Mouse (Mus musculus): Measurements from ENCODE around the gene Trim38. TPM values are rescaled to one million over a fixed set of nuclear protein-coding genes. Genes with fewer than 3 reads are reported as not detected.
A peak's percentile ranks its signal among the peaks of the same experiment; 100 is the strongest.
"Not testable (repeated sequence)": the region's sequence is repeated elsewhere in the genome, so short reads cannot be mapped to it uniquely, and the experiment has no call there.

Trim38 gene
- polyA plus RNA-seq, 1 experiment from 2014 or later: not detected

DNA sequence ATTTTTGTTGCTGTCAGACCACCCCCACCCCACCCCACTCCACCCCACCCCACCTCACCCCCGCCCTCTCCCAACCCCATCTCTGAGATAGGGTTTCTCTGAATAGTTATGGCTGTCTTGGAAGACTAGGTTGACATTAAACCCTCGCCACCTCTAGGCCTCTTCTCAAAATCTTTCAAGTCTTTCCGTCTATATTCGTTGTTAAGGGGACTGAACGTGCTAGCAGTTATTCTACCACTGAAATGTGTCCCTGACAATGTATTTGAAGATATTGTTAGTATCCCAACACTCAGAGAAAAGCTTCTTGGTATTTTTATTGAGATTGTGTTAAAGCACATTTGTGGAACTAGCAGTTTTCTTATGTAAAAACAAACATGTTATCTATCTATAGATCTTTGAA, 28.8 kb upstream of the Trim38 start:
- Histone ChIP-seq H3K36me3 (ENCODE audit: inconsistent target) (no peaks in the 10 kb centered on the region), H3K4me3 (ENCODE audit: inconsistent target) (peak overlapping the region; percentile 60; the same call in 1 of the 2 replicates), H3K27ac (peak overlapping the region; percentile 90), H3K79me2 (ENCODE audit: inconsistent target) (no peaks in the 10 kb centered on the region)
- 79% methylated on average over 4 of the region's 5 CpGs for WGBS (ENCODE audit: missing documents)

DNA sequence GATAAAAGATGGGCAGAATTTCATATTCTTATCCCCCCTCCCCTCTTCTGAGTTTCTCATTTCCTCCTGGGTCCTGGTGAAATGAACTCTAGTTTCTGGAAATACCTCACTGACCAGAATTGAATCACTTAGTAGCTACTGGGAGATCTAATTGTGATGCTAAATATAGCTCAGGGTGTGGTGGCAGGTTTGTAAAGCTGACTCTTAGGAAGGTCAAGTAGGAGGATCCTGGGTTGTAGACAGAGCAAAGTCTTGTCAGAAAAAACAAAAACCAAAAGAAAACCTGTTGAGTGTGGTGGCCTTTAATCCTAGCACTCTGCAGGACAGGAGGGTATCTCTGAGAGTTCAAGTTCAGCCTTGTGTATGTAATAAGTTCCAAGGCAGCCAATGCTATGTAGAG, 27.7 kb upstream of the Trim38 start:
- Histone ChIP-seq H3K79me2 (ENCODE audit: inconsistent target) (no peaks in the 10 kb centered on the region), H3K27ac (no peak overlapping the region), H3K4me3 (ENCODE audit: inconsistent target) (no peak overlapping the region), H3K36me3 (ENCODE audit: inconsistent target) (no peaks in the 10 kb centered on the region)

DNA sequence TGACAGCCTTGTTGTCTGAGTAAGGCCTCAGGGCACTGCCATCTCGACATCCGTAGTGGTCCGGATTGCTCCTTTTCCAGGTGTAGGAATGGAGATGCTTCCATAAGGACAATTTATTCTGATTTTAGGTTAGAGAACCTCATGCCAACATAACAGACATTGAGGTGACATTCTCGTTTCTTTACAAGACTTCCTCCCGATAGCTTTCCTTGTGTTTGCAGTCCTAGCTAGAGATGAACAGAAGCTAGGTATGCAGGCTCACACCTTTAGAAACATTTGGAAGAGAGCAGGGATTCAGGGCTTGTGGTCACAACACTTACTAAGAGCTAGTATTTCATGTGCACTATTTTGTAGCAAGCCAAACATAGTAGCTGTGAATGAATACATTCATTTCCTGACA, 26.5 kb upstream of the Trim38 start:
- no peaks in the 10 kb centered on the region for H3K79me2 ChIP-seq (ENCODE audit: inconsistent target)
- H3K4me3 ChIP-seq (ENCODE audit: inconsistent target): no peak overlapping the region
- WGBS (ENCODE audit: missing documents): 94% methylated on average over 4 of the region's 5 CpGs
- H3K27ac ChIP-seq: no peak overlapping the region
- no peaks in the 10 kb centered on the region for H3K36me3 ChIP-seq (ENCODE audit: inconsistent target)

DNA sequence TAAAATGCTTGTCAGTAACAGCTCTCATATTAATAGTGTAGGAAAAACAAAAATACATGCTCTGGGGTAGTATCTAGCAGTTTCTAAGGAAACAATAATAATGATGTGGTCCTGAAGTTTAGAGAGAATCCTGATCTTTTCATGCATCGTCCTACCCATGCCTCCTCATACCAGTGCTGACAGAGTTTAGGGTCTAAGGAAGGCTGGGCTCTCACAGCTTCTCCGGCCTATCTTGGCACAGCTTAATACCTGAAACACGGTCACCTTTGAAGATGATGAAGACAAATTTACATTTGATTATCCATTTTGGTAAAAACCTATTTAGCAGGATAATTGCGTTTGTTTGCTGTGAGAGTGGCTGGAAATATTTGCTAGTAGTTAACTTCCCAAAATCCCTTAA, 25.8 kb upstream of the Trim38 start:
- peak overlapping the region; percentile 53 for H3K27ac ChIP-seq
- peak overlapping the region; percentile 25; the same call in 1 of the 2 replicates for H3K4me3 ChIP-seq (ENCODE audit: inconsistent target)
- WGBS (ENCODE audit: missing documents): 89% methylated on average over 4 of the region's 4 CpGs

DNA sequence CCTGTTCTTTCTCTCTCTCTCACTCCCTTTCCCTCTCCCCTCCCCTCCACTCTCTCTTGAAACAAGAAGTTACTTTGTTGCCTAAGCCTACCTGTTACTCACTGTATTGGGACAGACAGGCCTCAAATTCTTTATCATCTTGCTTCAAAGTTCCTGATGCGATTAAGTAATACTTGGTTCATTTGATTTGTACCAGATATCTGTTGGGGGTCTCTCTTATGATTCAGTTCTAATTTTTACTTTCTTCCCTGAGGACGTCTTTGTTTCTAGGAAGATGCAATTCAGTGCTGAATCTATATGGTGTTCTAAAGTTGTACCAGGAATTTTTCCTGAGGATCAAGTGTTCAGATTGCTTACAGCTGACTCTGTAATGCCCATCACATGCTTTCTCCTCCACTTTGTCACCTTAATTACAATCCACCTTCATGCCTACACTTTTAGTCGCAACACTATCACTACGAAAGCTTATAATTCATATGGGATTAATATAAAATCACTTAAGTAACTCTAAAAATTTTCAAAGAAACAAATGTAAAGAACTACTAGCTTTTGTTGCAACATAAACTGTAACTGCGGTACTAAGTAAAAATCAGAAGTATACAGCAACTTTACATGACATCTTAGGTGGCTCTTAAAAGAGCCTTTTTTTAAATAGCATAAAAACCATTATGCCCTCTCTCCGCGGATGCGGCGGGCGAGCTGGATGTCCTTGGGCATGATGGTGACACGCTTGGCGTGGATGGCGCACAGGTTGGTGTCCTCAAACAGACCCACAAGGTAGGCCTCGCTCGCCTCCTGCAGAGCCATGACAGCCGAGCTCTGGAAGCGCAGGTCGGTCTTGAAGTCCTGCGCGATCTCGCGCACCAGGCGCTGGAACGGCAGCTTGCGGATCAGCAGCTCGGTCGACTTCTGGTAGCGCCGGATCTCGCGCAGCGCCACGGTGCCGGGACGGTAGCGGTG, 25.0 kb upstream of the Trim38 start:
- Histone ChIP-seq H3K36me3 (ENCODE audit: inconsistent target) (no peaks in the 10 kb centered on the region), H3K4me3 (ENCODE audit: inconsistent target) (peak overlapping the region; percentile 25), H3K27ac (peak overlapping the region; percentile 53), H3K79me2 (ENCODE audit: inconsistent target) (no peaks in the 10 kb centered on the region)
- WGBS (ENCODE audit: missing documents): 13% methylated on average over 10 of the region's 36 CpGs

More for the DNA sequence above, 25.8 kb upstream of the Trim38 start:
- Histone ChIP-seq H3K79me2 (ENCODE audit: inconsistent target) (no peaks in the 10 kb centered on the region), H3K36me3 (ENCODE audit: inconsistent target) (no peaks in the 10 kb centered on the region)

DNA sequence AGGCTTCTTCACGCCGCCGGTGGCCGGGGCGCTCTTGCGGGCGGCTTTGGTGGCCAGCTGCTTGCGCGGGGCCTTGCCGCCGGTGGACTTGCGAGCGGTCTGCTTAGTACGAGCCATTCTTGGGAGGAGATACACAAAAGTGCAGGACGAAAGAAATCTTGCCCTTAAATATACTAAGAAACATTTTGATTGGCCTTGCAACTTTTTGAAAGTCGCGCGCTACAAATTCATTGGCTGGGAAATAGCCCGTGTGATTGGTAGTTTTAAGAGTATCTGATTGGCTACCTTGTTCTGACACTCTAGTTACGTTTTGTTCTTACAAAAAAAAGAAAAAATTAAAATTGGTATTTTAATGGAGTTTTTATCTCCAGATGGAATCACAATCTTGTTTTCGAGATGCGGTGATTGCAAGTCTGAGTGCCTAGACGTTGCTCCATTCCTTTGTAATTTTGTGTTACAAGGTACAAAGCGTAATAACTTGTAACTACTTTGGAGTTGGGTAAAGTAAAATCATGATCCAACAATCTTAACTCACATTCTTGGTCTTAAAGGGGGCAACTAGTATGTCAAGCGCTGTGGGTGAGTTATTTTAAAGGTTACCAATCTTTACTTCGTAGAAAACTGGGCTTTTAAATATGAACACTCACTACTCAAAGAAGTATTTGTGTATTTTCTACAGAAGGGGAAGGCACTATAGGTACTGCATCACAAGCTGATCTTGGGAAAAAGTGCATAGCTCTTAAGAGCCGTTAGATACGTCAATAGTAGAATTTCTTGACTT, 24.1 kb upstream of the Trim38 start, which contains the start of gene Hist1h3c:
Gene Hist1h3c (minus strand): TSS at position 222 of the 781 bp plus-strand sequence.
- no peaks in the 10 kb centered on the region for H3K79me2 ChIP-seq (ENCODE audit: inconsistent target)
- H3K27ac ChIP-seq: peak within 1 kb of the TSS; percentile 93
- H3K36me3 ChIP-seq (ENCODE audit: inconsistent target): no peaks in the 10 kb centered on the region
- WGBS (ENCODE audit: missing documents): 2% methylated on average over 21 of the region's 28 CpGs
- peak within 1 kb of the TSS; percentile 25 for H3K4me3 ChIP-seq (ENCODE audit: inconsistent target)

DNA sequence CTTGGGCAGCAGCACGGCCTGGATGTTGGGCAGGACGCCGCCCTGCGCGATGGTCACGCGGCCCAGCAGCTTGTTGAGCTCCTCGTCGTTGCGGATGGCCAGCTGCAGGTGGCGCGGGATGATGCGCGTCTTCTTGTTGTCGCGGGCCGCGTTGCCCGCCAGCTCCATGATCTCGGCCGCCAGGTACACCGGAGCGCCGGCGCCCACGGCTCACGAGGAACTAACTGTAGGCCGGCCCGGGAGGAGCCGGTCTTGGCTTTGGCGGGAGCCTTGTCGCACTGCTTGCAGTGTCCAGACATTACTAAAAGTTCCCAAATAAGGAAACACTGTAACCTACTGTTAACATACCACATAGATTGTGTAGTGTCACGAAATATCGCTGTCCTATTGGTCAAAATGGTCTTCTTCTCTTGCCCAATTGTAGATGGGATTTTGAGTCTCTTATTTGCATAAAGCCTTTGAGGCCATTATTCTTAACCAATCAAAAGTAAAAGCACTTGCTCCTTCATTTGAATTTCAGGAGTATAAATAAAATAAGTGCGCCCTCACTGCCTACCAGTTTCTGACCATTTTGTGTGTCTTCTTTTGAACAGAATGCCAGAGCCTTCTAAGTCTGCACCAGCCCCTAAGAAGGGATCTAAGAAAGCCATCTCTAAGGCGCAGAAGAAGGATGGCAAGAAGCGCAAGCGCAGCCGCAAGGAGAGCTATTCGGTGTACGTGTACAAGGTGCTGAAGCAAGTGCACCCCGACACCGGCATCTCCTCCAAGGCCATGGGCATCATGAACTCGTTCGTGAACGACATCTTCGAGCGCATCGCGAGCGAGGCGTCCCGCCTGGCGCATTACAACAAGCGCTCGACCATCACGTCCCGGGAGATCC, 23.3 kb upstream of the Trim38 start, which contains the start of gene Hist1h2bb:
Gene Hist1h2bb (plus strand): TSS at position 534 of the 880 bp plus-strand sequence.
- H3K27ac ChIP-seq: peak within 1 kb of the TSS; percentile 93
- not testable (repeated sequence) for H3K79me2 ChIP-seq (ENCODE audit: inconsistent target); H3K36me3 ChIP-seq (ENCODE audit: inconsistent target)
- peak within 1 kb of the TSS; percentile 15; the same call in 1 of the 2 replicates for H3K4me3 ChIP-seq (ENCODE audit: inconsistent target)
- under 1% methylated on average over 30 of the region's 58 CpGs for WGBS (ENCODE audit: missing documents)

DNA sequence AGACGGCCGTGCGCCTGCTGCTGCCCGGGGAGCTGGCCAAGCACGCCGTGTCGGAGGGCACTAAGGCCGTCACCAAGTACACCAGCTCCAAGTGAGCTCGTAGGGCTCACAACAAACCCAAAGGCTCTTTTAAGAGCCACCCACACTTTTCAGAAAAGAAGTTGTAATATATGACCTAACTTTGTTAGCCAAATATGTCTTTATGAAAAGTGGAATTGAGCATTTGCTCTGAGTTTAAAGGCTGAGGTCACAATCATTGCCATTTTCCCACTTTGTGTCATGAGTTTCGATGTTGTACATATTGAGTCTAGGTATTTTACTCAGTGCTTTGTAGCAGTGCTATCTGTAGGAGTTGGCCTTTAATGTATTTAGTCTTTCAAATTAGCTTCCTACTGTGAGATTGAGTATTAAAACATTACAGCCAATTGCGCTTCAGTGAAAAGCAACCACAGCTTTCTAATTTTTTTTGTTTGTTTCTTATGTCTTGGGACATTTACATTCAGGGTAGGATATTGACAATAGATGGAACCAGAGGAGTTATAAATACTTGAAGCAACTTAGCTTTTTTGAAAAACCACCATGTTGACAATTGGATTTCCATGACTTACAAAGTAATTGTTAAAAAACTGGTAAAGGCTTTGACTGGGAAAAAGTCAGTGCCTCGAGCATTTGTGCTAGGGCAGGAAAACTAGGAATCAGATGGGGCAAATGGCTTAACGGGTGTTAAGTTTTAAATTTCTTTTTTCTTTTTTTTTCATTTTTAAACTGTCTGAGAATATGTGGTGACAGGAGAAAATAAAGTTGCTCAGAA, 22.4 kb upstream of the Trim38 start:
- Histone ChIP-seq H3K4me3 (ENCODE audit: inconsistent target) (no peak overlapping the region; the same call in 1 of the 2 replicates), H3K79me2 (ENCODE audit: inconsistent target) (no peaks in the 10 kb centered on the region), H3K27ac (peak overlapping the region; percentile 93), H3K36me3 (ENCODE audit: inconsistent target) (no peaks in the 10 kb centered on the region)
- WGBS (ENCODE audit: missing documents): 14% methylated on average over 10 of the region's 13 CpGs

DNA sequence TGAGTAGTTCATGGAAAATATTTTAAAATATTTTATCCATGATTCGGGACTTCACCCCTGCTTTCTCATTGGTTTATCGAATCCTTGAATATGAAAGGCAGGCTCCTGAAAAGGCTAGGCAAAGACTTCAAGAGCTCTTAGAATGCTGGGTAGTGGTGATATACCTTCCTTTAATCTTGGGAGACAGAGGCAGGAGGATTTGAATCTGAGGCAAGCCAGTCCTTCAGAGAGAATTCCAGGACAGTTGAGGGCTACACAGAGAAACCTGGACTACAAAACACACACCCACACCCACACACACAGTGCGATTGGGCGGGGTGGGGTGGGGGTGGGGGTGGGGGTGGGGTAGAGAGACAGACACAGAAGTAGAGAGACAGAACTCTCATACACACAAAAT, 21.8 kb upstream of the Trim38 start:
- H3K36me3 ChIP-seq (ENCODE audit: inconsistent target): no peaks in the 10 kb centered on the region
- peak overlapping the region; percentile 93 for H3K27ac ChIP-seq
- no peaks in the 10 kb centered on the region for H3K79me2 ChIP-seq (ENCODE audit: inconsistent target)
- WGBS (ENCODE audit: missing documents): 25% methylated on average over 4 of the region's 4 CpGs
- no peak overlapping the region for H3K4me3 ChIP-seq (ENCODE audit: inconsistent target)

DNA sequence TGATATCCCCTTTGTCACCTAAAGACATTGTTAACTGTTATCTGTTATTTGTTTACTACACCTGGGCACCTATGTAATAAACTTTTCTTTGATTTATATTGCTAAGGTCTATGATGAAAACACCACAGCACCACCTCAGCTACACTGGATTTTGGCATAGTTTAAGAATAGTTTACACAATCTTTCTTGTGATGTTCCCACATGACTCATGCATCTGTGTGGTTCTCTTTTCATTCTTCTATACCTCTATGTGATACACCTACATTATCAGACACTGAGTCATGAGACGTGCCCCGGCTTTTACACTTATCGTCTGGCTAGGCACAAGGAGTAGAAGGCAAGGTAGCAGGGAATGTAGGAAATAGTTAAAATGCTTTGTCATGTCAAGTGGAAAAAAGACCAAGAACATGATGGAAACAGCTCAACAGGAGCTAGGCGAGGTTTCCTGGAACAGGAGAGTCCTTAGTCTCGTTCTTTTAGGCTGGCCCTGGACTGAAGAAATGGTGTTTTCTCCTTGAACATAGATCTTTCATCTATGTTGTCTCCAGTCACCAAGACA, 20.1 kb upstream of the Trim38 start:
- no peaks in the 10 kb centered on the region for H3K79me2 ChIP-seq (ENCODE audit: inconsistent target)
- H3K4me3 ChIP-seq (ENCODE audit: inconsistent target): no peak overlapping the region
- peak overlapping the region; percentile 55 for H3K27ac ChIP-seq
- 97% methylated on average over 5 of the region's 5 CpGs for WGBS (ENCODE audit: missing documents)
- no peaks in the 10 kb centered on the region for H3K36me3 ChIP-seq (ENCODE audit: inconsistent target)

DNA sequence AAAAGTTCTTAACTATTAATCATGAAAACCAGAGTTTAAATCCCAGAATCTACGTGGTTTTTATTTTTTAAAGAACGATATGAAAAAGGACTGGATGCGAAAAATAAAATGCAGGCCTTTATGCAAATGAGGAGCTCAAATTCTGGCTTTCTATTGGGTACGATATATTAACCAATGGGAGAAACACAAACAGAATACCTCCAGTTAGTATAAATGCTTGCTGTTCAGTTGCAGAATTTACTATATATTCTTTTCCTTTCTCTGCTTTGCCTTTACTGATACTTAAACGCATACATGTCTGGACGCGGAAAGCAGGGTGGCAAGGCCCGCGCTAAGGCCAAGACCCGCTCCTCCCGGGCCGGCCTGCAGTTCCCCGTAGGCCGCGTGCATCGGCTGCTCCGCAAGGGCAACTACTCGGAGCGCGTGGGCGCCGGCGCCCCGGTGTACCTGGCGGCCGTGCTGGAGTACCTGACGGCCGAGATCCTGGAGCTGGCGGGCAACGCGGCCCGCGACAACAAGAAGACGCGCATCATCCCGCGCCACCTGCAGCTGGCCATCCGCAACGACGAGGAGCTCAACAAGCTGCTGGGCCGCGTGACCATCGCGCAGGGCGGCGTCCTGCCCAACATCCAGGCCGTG, 18.8 kb upstream of the Trim38 start, which contains the start of gene Hist1h2ab:
Gene Hist1h2ab (plus strand): TSS at position 288 of the 639 bp plus-strand sequence.
- not testable (repeated sequence) for H3K79me2 ChIP-seq (ENCODE audit: inconsistent target); H3K36me3 ChIP-seq (ENCODE audit: inconsistent target)
- 3% methylated on average over 13 of the region's 47 CpGs for WGBS (ENCODE audit: missing documents)
- H3K4me3 ChIP-seq (ENCODE audit: inconsistent target): peak within 1 kb of the TSS; percentile 10; the same call in 1 of the 2 replicates
- peak within 1 kb of the TSS; percentile 80 for H3K27ac ChIP-seq

DNA sequence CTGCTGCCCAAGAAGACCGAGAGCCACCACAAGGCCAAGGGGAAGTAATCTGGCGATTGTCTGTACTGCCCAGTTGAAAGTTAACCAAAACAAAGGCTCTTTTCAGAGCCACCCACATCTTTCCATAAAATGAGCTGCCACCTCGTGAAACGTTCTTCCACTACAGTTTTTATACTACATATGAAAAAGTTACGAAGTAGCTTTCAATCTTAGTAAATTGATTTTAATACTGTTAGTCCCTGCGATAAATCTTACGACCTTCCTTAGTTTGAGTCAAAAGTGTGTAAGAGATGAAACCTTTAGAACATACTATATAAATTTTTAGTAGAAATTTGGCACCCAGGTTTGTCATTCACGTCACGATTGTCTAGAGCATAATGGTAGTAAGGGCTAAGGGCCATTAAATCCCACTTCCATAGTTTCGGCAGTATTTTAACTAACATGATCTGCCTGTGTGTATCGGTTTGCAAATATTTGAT, 18.2 kb upstream of the Trim38 start:
- 0% methylated on average over 11 of the region's 11 CpGs for WGBS (ENCODE audit: missing documents)
- Histone ChIP-seq H3K79me2 (ENCODE audit: inconsistent target) (no peaks in the 10 kb centered on the region), H3K4me3 (ENCODE audit: inconsistent target) (peak overlapping the region; percentile 10; the same call in 1 of the 2 replicates), H3K27ac (peak overlapping the region; percentile 80), H3K36me3 (ENCODE audit: inconsistent target) (no peaks in the 10 kb centered on the region)

Data from macrophage (primary cell).